Mouse (Mus musculus) midbrain, embryonic 13.5 days (tissue): ENCODE results near the gene Inppl1. TPM values are rescaled to one million over a fixed set of nuclear protein-coding genes. Genes with fewer than 3 reads are reported as not detected.

ENCODE experiments used
- ATAC-seq: fragments of 200-750 bp; cut with Nextera tagmentation; 2 replicates; pipeline ENCODE4 v1.8.0; 2017; ENCODE audit warnings: mild to moderate bottlenecking, moderate TSS enrichment, moderate library complexity
- H3K27ac ChIP-seq: fragments of 300-500 bp; sonication (generic); 2 replicates; pipeline ENCODE4 v1.5.1; 2015; ENCODE audit warnings: inconsistent platforms, mild to moderate bottlenecking, moderate library complexity
- H3K27me3 ChIP-seq: fragments of 300-500 bp; sonication (generic); 2 replicates; pipeline ENCODE4 v1.6.1; 2015; ENCODE audit warnings: mild to moderate bottlenecking, inconsistent platforms
- H3K36me3 ChIP-seq: fragments of 300-500 bp; sonication (generic); 2 replicates; pipeline ENCODE4 v1.6.1; 2015; ENCODE audit warnings: mild to moderate bottlenecking, inconsistent platforms
- H3K4me1 ChIP-seq: fragments of 300-500 bp; sonication (generic); replicated peaks from 2 replicates; pipeline ENCODE4 v1.6.1; 2015; ENCODE audit warnings: inconsistent platforms
- H3K4me2 ChIP-seq: fragments of 300-500 bp; sonication (generic); replicated peaks from 2 replicates; pipeline ENCODE4 v1.6.1; 2015; ENCODE audit warnings: moderate library complexity, mild to moderate bottlenecking, inconsistent platforms
- H3K4me3 ChIP-seq: fragments of 300-500 bp; sonication (generic); replicated peaks from 2 replicates; pipeline ENCODE4 v1.5.1; 2015; ENCODE audit warnings: mild to moderate bottlenecking, inconsistent platforms
- H3K9ac ChIP-seq: fragments of 300-500 bp; sonication (generic); replicated peaks from 2 replicates; pipeline ENCODE4 v1.6.1; 2015; ENCODE audit warnings: mild to moderate bottlenecking, inconsistent platforms
- H3K9me3 ChIP-seq: fragments of 300-500 bp; sonication (generic); 2 replicates; pipeline ENCODE4 v1.6.1; 2016; ENCODE audit warnings: mild to moderate bottlenecking, inconsistent platforms
- WGBS: fragments of 180-500 bp; shearing (Covaris S2); methylation state at CpG from one replicate; pipeline ENCODE4 v1.1.7; 2015; 5-methylcytosine and 5-hydroxymethylcytosine counted together
- polyA plus RNA-seq: library from polyadenylated mRNA; unstranded; fragments of >200 nt; fragmentation: Nextera tagmentation; extraction: Ambion mirVana; gene quantifications from 2 replicates; pipeline ENCODE4 v1.2.1, GENCODE M21; 2015

The Inppl1 gene
- polyA plus RNA-seq, result 20.3 and 26.3 TPM in 2 replicates

DNA sequence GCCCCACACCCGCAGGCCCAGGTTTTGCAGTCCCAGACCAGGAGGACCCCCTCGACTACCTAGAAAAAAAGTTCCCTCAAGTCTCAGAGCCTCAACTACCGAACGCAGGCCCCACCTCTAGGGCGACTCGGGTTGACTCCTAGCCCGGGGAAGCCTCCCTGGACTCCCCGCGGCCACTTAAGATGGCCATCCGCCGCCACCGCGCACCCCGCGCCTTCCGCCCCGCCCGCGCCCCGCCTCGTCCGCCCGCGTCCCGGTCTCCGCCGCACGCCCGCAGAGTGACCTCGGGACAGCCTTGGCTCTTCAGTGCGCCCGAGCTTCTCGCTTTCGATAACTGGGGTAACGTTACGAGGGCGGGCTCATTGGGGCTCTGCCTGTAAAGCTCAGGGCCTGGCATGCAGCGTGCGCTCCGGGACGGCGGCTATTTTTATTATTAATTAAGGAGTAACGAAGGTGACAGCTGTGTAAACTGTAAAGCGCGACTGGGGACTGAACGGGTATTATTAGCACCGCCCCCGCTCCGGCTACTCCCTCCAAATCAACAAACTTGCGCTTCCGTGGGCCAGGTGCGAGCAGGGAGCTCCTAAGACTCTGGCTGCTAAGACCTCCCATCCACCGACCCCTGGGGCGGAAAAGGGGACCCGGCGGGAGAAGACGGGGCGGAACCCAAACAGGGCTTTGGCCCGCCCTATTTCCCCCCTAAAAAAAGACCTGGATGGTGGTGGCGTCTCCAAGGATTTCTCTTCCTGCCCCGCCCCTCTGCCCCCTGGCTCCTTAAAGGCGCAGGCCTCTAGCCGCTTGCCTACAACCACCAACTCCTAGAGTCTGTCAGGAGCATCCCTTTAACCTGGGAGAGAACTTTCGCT is at the start of gene Inppl1:
Inppl1 (minus strand) TSS at position 624 of the 866 bp plus-strand sequence.
- ATAC-seq, result peak; percentile 72
- H3K9ac ChIP-seq, result peak within 1 kb of the TSS; percentile 87
- peak within 1 kb of the TSS; percentile 98 for H3K4me2 ChIP-seq
- H3K36me3 ChIP-seq, result 0 out of 2 replicates have a peak, but pooled peaks cover 3% of the 10 kb centered on the region
- no peaks in the 10 kb centered on the region for H3K27me3 ChIP-seq
- under 1% methylated on average over 64 of the region's 64 CpGs for WGBS
- peaks cover 48% of the 10 kb centered on the region for H3K4me1 ChIP-seq
- H3K9me3 ChIP-seq, result no peaks in the 10 kb centered on the region
- peak within 1 kb of the TSS; percentile 84 for H3K27ac ChIP-seq
- H3K4me3 ChIP-seq, result peak within 1 kb of the TSS; percentile 70

DNA sequence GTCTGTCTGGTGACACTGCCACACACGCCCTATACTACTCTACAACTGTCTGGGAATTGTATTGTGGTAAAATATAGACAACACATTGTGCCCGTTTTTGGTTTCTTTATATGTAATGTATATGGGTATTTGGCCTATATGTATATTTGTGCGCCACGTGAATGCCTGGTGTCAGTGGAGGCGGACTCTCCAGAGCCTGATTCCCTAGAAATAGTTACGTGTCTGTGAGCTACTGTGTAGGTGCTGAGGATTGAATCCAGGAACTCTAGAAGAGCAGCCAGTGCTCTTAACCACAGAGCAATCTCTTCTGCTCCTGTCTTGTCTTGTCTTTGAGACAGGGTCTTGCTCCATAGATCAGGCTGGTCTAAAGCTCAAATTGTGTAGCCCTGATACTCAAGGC is 48.2 kb upstream of the Inppl1 start:
- 92% methylated on average over 6 of the region's 6 CpGs for WGBS

DNA sequence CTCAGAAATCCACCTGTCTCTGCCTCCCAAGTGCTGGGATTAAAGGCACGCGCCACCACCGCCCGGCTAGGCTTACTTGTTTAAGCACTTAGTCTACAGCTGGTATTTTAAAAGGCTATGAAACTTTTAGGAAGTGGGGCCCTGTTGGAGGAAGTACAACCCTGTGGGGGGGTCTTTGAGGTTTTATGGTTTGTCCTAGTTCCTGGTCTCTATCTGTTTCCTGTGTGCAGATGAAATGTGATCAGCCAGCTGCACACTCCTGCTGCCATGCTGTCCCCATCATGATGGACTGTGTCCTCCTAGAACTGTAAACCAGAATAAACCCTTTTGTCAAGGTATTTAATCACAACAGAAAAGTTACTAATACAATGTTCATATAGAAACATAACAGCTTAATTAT is 46.1 kb upstream of the Inppl1 start:
- Histone ChIP-seq H3K27me3 (no peaks in the 10 kb centered on the region), H3K4me3 (no peak overlapping the region), H3K9me3 (no peaks in the 10 kb centered on the region), H3K4me1 (no peaks in the 10 kb centered on the region), H3K4me2 (no peak overlapping the region), H3K9ac (no peak overlapping the region), H3K36me3 (no peaks in the 10 kb centered on the region), H3K27ac (no peak overlapping the region)
- ATAC-seq, result no peak
- WGBS, result 98% methylated on average over 4 of the region's 4 CpGs

More for the DNA sequence above, 48.2 kb upstream of the Inppl1 start:
- Histone ChIP-seq H3K36me3 (no peaks in the 10 kb centered on the region), H3K9me3 (no peaks in the 10 kb centered on the region), H3K27me3 (no peaks in the 10 kb centered on the region), H3K4me1 (no peaks in the 10 kb centered on the region), H3K4me2 (no peak overlapping the region), H3K27ac (no peak overlapping the region), H3K9ac (no peak overlapping the region), H3K4me3 (no peak overlapping the region)
- no peak for ATAC-seq

GRCm38 (mm10) chr7:101882413-101883154 is 44.6 kb upstream of the Inppl1 start:
- ATAC-seq, result no peak
- no peaks in the 10 kb centered on the region for H3K36me3 ChIP-seq
- no peak overlapping the region for H3K9ac ChIP-seq
- H3K27ac ChIP-seq, result no peak overlapping the region
- H3K27me3 ChIP-seq, result no peaks in the 10 kb centered on the region
- H3K9me3 ChIP-seq, result no peaks in the 10 kb centered on the region
- no peaks in the 10 kb centered on the region for H3K4me1 ChIP-seq
- 61% methylated on average over 9 of the region's 9 CpGs for WGBS
- no peak overlapping the region for H3K4me2 ChIP-seq
- no peak overlapping the region for H3K4me3 ChIP-seq

- WGBS, result 84% methylated on average over 4 of the region's 4 CpGs
- Histone ChIP-seq H3K27ac (no peak overlapping the region), H3K4me2 (no peak overlapping the region), H3K4me3 (no peak overlapping the region), H3K27me3 (no peaks in the 10 kb centered on the region), H3K9me3 (no peaks in the 10 kb centered on the region), H3K4me1 (no peaks in the 10 kb centered on the region), H3K36me3 (no peaks in the 10 kb centered on the region), H3K9ac (no peak overlapping the region)
- no peak for ATAC-seq
Measured at GRCm38 (mm10) chr7:101880855-101881254, 42.8 kb upstream of the Inppl1 start.

GRCm38 (mm10) chr7:101875978-101876377 is 37.9 kb upstream of the Inppl1 start:
- no peaks in the 10 kb centered on the region for H3K36me3 ChIP-seq
- no peak for ATAC-seq
- no peak overlapping the region for H3K4me3 ChIP-seq
- no peaks in the 10 kb centered on the region for H3K27me3 ChIP-seq
- no peak overlapping the region for H3K9ac ChIP-seq
- no peak overlapping the region for H3K27ac ChIP-seq
- H3K4me1 ChIP-seq, result no peaks in the 10 kb centered on the region
- H3K9me3 ChIP-seq, result no peaks in the 10 kb centered on the region
- no peak overlapping the region for H3K4me2 ChIP-seq
- WGBS, result 95% methylated on average over 1 of the region's 1 CpGs

DNA sequence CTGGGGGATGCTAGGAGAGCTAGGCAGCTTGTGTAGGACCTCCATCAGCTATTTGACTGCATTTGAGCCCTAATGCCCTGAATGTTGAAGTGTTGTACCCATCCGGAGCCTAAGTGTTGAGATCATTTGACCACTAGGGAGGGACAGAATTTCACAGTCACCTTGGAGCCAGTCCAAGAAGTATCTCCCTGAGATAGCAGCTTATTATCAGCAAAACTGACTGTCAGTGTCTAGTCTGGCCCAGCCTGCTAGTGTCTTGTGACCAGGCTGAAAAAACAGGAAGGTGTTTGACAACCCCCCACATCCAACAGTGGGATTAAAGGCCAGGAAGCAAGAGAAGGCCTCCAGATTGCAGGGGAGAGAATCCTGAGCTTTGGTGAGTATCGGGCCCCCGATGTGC is 33.3 kb upstream of the Inppl1 start:
- Histone ChIP-seq H3K4me3 (no peak overlapping the region), H3K27ac (no peak overlapping the region), H3K27me3 (no peaks in the 10 kb centered on the region), H3K36me3 (no peaks in the 10 kb centered on the region), H3K9ac (no peak overlapping the region), H3K4me2 (no peak overlapping the region), H3K9me3 (no peaks in the 10 kb centered on the region), H3K4me1 (0 out of 2 replicates have a peak, but pooled peaks cover 4% of the 10 kb centered on the region)
- no peak for ATAC-seq
- WGBS, result 95% methylated on average over 3 of the region's 3 CpGs

- no peak within 1 kb of the TSS for H3K4me2 ChIP-seq
Measured at GRCm38 (mm10) chr7:101870629-101871028, 32.6 kb upstream of the Inppl1 start, which contains the start of gene Folr1. Gene Folr1, minus strand, starts transcription at chr7:101870788.

DNA sequence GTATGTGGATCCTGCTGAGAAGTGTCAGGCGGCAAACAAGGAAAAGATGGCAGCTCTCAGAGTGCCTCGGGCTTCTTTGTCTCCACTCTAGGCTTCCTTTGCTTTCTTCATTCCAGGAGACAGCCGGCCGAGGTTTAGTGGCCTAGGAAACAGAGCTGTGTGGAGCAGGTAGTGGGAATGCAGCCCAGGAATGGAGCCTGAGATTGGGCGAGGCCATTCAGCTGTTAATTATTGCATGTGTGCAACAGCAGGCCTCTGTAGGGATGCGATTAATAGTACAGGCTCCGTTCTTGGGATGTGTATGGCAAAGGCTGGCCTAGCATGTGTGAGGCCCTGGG is 31.1 kb upstream of the Inppl1 start:
- Histone ChIP-seq H3K27ac (no peak overlapping the region; the same call in 1 of the 2 replicates), H3K4me1 (0 out of 2 replicates have a peak, but pooled peaks cover 4% of the 10 kb centered on the region), H3K4me3 (no peak overlapping the region), H3K27me3 (no peaks in the 10 kb centered on the region), H3K36me3 (no peaks in the 10 kb centered on the region), H3K9ac (no peak overlapping the region), H3K9me3 (no peaks in the 10 kb centered on the region), H3K4me2 (no peak overlapping the region)
- WGBS, result 28% methylated on average over 7 of the region's 7 CpGs
- ATAC-seq, result peak; percentile 80

More at GRCm38 (mm10) chr7:101870629-101871028, 32.6 kb upstream of the Inppl1 start, which contains the start of gene Folr1:
- Histone ChIP-seq H3K36me3 (no peaks in the 10 kb centered on the region), H3K4me3 (no peak within 1 kb of the TSS), H3K9ac (no peak within 1 kb of the TSS), H3K9me3 (no peaks in the 10 kb centered on the region), H3K4me1 (0 out of 2 replicates have a peak, but pooled peaks cover 4% of the 10 kb centered on the region), H3K27ac (no peak within 1 kb of the TSS), H3K27me3 (no peaks in the 10 kb centered on the region)
- 80% methylated on average over 2 of the region's 2 CpGs for WGBS
- no peak for ATAC-seq

GRCm38 (mm10) chr7:101868241-101869162 is 30.5 kb upstream of the Inppl1 start:
- H3K27ac ChIP-seq, result no peak overlapping the region; the same call in none of the 2 replicates
- no peak overlapping the region for H3K9ac ChIP-seq
- no peaks in the 10 kb centered on the region for H3K27me3 ChIP-seq
- H3K4me1 ChIP-seq, result 0 out of 2 replicates have a peak, but pooled peaks cover 4% of the 10 kb centered on the region
- H3K36me3 ChIP-seq, result no peaks in the 10 kb centered on the region
- 37% methylated on average over 13 of the region's 13 CpGs for WGBS
- H3K4me2 ChIP-seq, result no peak overlapping the region
- ATAC-seq, result peak; percentile 67
- H3K9me3 ChIP-seq, result no peaks in the 10 kb centered on the region
- no peak overlapping the region for H3K4me3 ChIP-seq

- 0 out of 2 replicates have a peak, but pooled peaks cover 4% of the 10 kb centered on the region for H3K4me1 ChIP-seq
- H3K4me2 ChIP-seq, result no peak overlapping the region
- H3K27me3 ChIP-seq, result no peaks in the 10 kb centered on the region
- WGBS, result 96% methylated on average over 4 of the region's 4 CpGs
- no peak for ATAC-seq
- no peaks in the 10 kb centered on the region for H3K36me3 ChIP-seq
- no peak overlapping the region for H3K4me3 ChIP-seq
- H3K27ac ChIP-seq, result no peak overlapping the region
- H3K9me3 ChIP-seq, result no peaks in the 10 kb centered on the region
- H3K9ac ChIP-seq, result no peak overlapping the region
Measured at GRCm38 (mm10) chr7:101867482-101867881, 29.5 kb upstream of the Inppl1 start.
